ENCODE assay signal across 23 mouse cellular contexts in genomic region chr10:67223942-67224341, GRCm38 (mm10).
DNase-seq lines count a peak whose midpoint lies in the region; ATAC-seq and TF ChIP-seq lines count a peak whose summit lies in the region.
"Had no signal": no experiment of that assay in that cellular context is flagged by ENCODE, and none has a peak within 500 bp of the region (broad histone marks: within the 10 kb centered on the region; RNA-seq: fewer than 3 reads in every experiment).

No protein-coding gene starts in this region.

- no peaks in the 10 kb centered on the region for H3K9me3 ChIP-seq in kidney, postnatal 0 days (replicated peaks; ENCODE audit: low read length)
- H3K9me3 ChIP-seq in MEL (replicated peaks; ENCODE audit: insufficient read depth, low read length), result no peaks in the 10 kb centered on the region
- H3K9me3 ChIP-seq in liver, embryonic 11.5 days (ENCODE audit: control insufficient read depth, low read length), result no peaks in the 10 kb centered on the region
- H3K9me3 ChIP-seq: hindbrain, embryonic 12.5 days; liver, embryonic 13.5 days; midbrain, embryonic 10.5 days; neural tube, embryonic 13.5 days; stomach, embryonic 15.5 days had no signal

- WGBS in kidney, postnatal 0 days, result 56% methylated on average over 3 of the region's 4 CpGs
- WGBS in kidney, adult 2 months, result 62% methylated on average over 3 of the region's 4 CpGs
- WGBS in liver, embryonic 11.5 days, result 69% methylated on average over 3 of the region's 4 CpGs

- peak; percentile 54 for DNase-seq in kidney, postnatal 0 days (ENCODE audit: low spot score)
- no peak for DNase-seq in kidney, adult 2 months
- DNase-seq in MEL (ENCODE audit: low read depth, low spot score), result no peak
- peak; percentile 27 for DNase-seq in embryo, embryonic 10.5 days (ENCODE audit: low spot score)
- no peak for DNase-seq in layer of hippocampus, postnatal 36 days
- no peak for DNase-seq in liver, embryonic 11.5 days (ENCODE audit: low spot score)
- no peak for DNase-seq in natural killer cell, adult 2 months (ENCODE audit: low spot score in 2 of 2)
- DNase-seq: adrenal gland, postnatal 14 days; cerebellum, adult 11 months; cerebellum, postnatal 25 days; gastrocnemius, adult 2 months; heart, postnatal 14 days; kidney, adult 18-20 months; kidney, postnatal 14 days; liver, embryonic 13.5 days; lung, embryonic 14.5 days; lung, postnatal 4 days; thymus, adult 2 months had no signal

- no peak for TF ChIP-seq EP300 in MEL (IDR thresholded peaks at IDR 0.05; ENCODE audit: low read depth in 1 of 2, low read length in 2 of 2)

- H3K27me3 ChIP-seq in kidney, postnatal 0 days (ENCODE audit: insufficient read depth, low read length), result no peaks in the 10 kb centered on the region
- no peaks in the 10 kb centered on the region for H3K27me3 ChIP-seq in kidney, adult 2 months (replicated peaks; ENCODE audit: control insufficient read depth, insufficient read depth, low read length)
- H3K27me3 ChIP-seq in MEL (ENCODE audit: control insufficient read depth in 1 of 2, insufficient read depth in 2 of 2, low read length in 2 of 2), result no peaks in the 10 kb centered on the region
- H3K27me3 ChIP-seq in liver, embryonic 11.5 days (replicated peaks; ENCODE audit: control insufficient read depth, insufficient read depth, low read length), result no peaks in the 10 kb centered on the region
- H3K27me3 ChIP-seq: hindbrain, embryonic 12.5 days; liver, embryonic 13.5 days; neural tube, embryonic 13.5 days; stomach, embryonic 15.5 days had no signal

- no peak for TF ChIP-seq CTCF in kidney, postnatal 0 days (IDR thresholded peaks at IDR 0.05; ENCODE audit: low read depth)
- TF ChIP-seq CTCF in kidney, adult 2 months (conservative IDR thresholded peaks at IDR 0.05; ENCODE audit: insufficient read depth, insufficient read length, low read depth, low read length), result no peak
- no peak for TF ChIP-seq CTCF in MEL (IDR thresholded peaks at IDR 0.05 in 2 of 3, conservative IDR thresholded peaks at IDR 0.05 in 1 of 3; ENCODE audit: control insufficient read depth in 1 of 3, insufficient read depth in 1 of 3, low read depth in 2 of 3, low read length in 3 of 3, poor library complexity in 1 of 3, severe bottlenecking in 1 of 3)

- peaks cover 39% of the 10 kb centered on the region for H3K36me3 ChIP-seq in kidney, postnatal 0 days (ENCODE audit: insufficient read depth, low read length)
- peaks cover 5% of the 10 kb centered on the region for H3K36me3 ChIP-seq in kidney, adult 2 months (ENCODE audit: control insufficient read depth, insufficient read depth, low read length)
- peaks cover 20 to 24% of the 10 kb centered on the region in 2 experiments for H3K36me3 ChIP-seq in MEL (ENCODE audit: control insufficient read depth in 1 of 2, insufficient read depth in 2 of 2, low read length in 2 of 2)
- peaks cover 30% of the 10 kb centered on the region for H3K36me3 ChIP-seq in liver, embryonic 11.5 days (ENCODE audit: control insufficient read depth, insufficient read depth, low read length)

- TF ChIP-seq RAD21 in MEL (IDR thresholded peaks at IDR 0.05; ENCODE audit: low read depth, low read length), result no peak

- no peak for TF ChIP-seq POLR2A in kidney, adult 2 months (IDR thresholded peaks at IDR 0.05; ENCODE audit: low read depth, low read length)
- no peak for TF ChIP-seq POLR2A in MEL (IDR thresholded peaks at IDR 0.05; ENCODE audit: control insufficient read depth in 1 of 2, insufficient read depth in 1 of 2, low read depth in 1 of 2, low read length in 2 of 2, poor library complexity in 1 of 2)

- no peak overlapping the region for H3K9ac ChIP-seq in kidney, postnatal 0 days (ENCODE audit: low read depth, low read length)
- H3K9ac ChIP-seq in MEL (ENCODE audit: control insufficient read depth, low read depth, low read length, poor library complexity, severe bottlenecking), result no peak overlapping the region
- no peak overlapping the region for H3K9ac ChIP-seq in liver, embryonic 11.5 days (ENCODE audit: low read depth, low read length)
- H3K9ac ChIP-seq: hindbrain, embryonic 12.5 days; liver, embryonic 13.5 days; lung, embryonic 14.5 days; neural tube, embryonic 13.5 days; stomach, embryonic 15.5 days had no signal

- H3K27ac ChIP-seq in kidney, postnatal 0 days, result no peak overlapping the region
- no peak overlapping the region for H3K27ac ChIP-seq in kidney, adult 2 months (ENCODE audit: insufficient read depth, low read depth, low read length)
- H3K27ac ChIP-seq in MEL (ENCODE audit: control insufficient read depth, low read depth, low read length), result no peak overlapping the region
- H3K27ac ChIP-seq in liver, embryonic 11.5 days (ENCODE audit: low read depth, low read length), result no peak overlapping the region
- H3K27ac ChIP-seq: gastrocnemius, adult 2 months; hindbrain, embryonic 12.5 days; liver, embryonic 13.5 days; midbrain, embryonic 10.5 days; neural tube, embryonic 13.5 days; stomach, embryonic 15.5 days had no signal

- H3K4me2 ChIP-seq in kidney, postnatal 0 days (ENCODE audit: low read length), result no peak overlapping the region
- no peak overlapping the region for H3K4me2 ChIP-seq in liver, embryonic 11.5 days
- H3K4me2 ChIP-seq: heart, embryonic 11.5 days; hindbrain, embryonic 12.5 days; liver, embryonic 13.5 days; lung, embryonic 14.5 days; neural tube, embryonic 13.5 days; stomach, embryonic 15.5 days had no signal

- no peak overlapping the region for H3K4me3 ChIP-seq in kidney, postnatal 0 days (replicated peaks; ENCODE audit: low read depth, low read length)
- H3K4me3 ChIP-seq in kidney, adult 2 months (ENCODE audit: insufficient read depth, low read depth, low read length), result no peak overlapping the region
- no peak overlapping the region for H3K4me3 ChIP-seq in MEL (ENCODE audit: control insufficient read depth in 1 of 2, insufficient read depth in 1 of 2, low read depth in 2 of 2, low read length in 2 of 2)
- H3K4me3 ChIP-seq in liver, embryonic 11.5 days (ENCODE audit: low read depth, low read length), result no peak overlapping the region
- H3K4me3 ChIP-seq: gastrocnemius, adult 2 months; hindbrain, embryonic 12.5 days; liver, embryonic 13.5 days; midbrain, embryonic 10.5 days; neural tube, embryonic 13.5 days; stomach, embryonic 15.5 days had no signal

- peaks cover 7% of the 10 kb centered on the region; the same call in 1 of the 2 replicates for H3K79me2 ChIP-seq in MEL (ENCODE audit: control insufficient read depth, insufficient read depth, low read length, poor library complexity)

- no peak for ATAC-seq in kidney, postnatal 0 days (replicated peaks; ENCODE audit: low FRiP score, low read depth)
- ATAC-seq in liver, embryonic 11.5 days (replicated peaks; ENCODE audit: low FRiP score), result no peak

- 0 out of 2 replicates have a peak, but pooled peaks cover 2% of the 10 kb centered on the region for H3K4me1 ChIP-seq in kidney, postnatal 0 days (replicated peaks; ENCODE audit: insufficient read depth, low read length)
- no peaks in the 10 kb centered on the region for H3K4me1 ChIP-seq in kidney, adult 2 months (ENCODE audit: control insufficient read depth, insufficient read depth, low read length)
- peaks cover 6 to 11% of the 10 kb centered on the region in 2 experiments for H3K4me1 ChIP-seq in MEL (ENCODE audit: control insufficient read depth in 1 of 2, insufficient read depth in 2 of 2, low read length in 2 of 2)
- H3K4me1 ChIP-seq in liver, embryonic 11.5 days (replicated peaks; ENCODE audit: control insufficient read depth, insufficient read depth, low read length), result no peaks in the 10 kb centered on the region
- H3K4me1 ChIP-seq: hindbrain, embryonic 12.5 days; midbrain, embryonic 10.5 days; stomach, embryonic 15.5 days had no signal

TF ChIP-seq in MEL, 35 proteins besides CTCF, POLR2A, EP300 and RAD21:
- no peak for TF ChIP-seq MEF2A (IDR thresholded peaks at IDR 0.05; ENCODE audit: extremely low read depth, insufficient replicate concordance, low read depth, low read length, poor library complexity, severe bottlenecking)
- TF ChIP-seq MYC (IDR thresholded peaks at IDR 0.05; ENCODE audit: low read depth, low read length), result no peak
- TF ChIP-seq ZNF384 (IDR thresholded peaks at IDR 0.05; ENCODE audit: low read depth, low read length), result peak; percentile 41; the same call in 1 of the 2 replicates
- TF ChIP-seq JUND (IDR thresholded peaks at IDR 0.05; ENCODE audit: low read depth, low read length), result no peak

Comparison
In these comparisons a context has a peak if more than half of its experiments do, and no peak if none do; other contexts are left out.
1. DNase-seq: peak in kidney, postnatal 0 days (single experiment) and embryo, embryonic 10.5 days (single experiment); none in kidney, adult 2 months (single experiment), MEL (single experiment), layer of hippocampus, postnatal 36 days (0 of 2), liver, embryonic 11.5 days (single experiment) and natural killer cell, adult 2 months (0 of 2).